Mouse (Mus musculus) limb, embryonic 15.5 days (tissue): Measurements from ENCODE around the gene Pank2. TPM values are rescaled to one million over a fixed set of nuclear protein-coding genes. Genes with fewer than 3 reads are reported as not detected.

Experiments
- ATAC-seq: fragments of 200-750 bp; cut with Nextera tagmentation; 2 replicates; pipeline ENCODE4 v1.8.0; 2017; ENCODE audit warnings: low read depth, moderate TSS enrichment; ENCODE audit not compliant: insufficient number of reproducible peaks, low FRiP score, low TSS enrichment
- H3K27ac ChIP-seq: fragments of 300-500 bp; sonication (generic); 2 replicates; pipeline ENCODE4 v1.5.1; 2015; ENCODE audit warnings: moderate library complexity, mild to moderate bottlenecking, inconsistent platforms
- H3K27me3 ChIP-seq: fragments of 300-500 bp; sonication (generic); 2 replicates; pipeline ENCODE4 v1.6.1; 2015; ENCODE audit warnings: inconsistent platforms
- H3K36me3 ChIP-seq: fragments of 300-500 bp; sonication (generic); 2 replicates; pipeline ENCODE4 v1.6.1; 2015; ENCODE audit warnings: inconsistent platforms
- H3K4me1 ChIP-seq: fragments of 300-500 bp; sonication (generic); 2 replicates; pipeline ENCODE4 v1.6.1; 2015; ENCODE audit warnings: inconsistent platforms
- H3K4me2 ChIP-seq: fragments of 300-500 bp; sonication (generic); 2 replicates; pipeline ENCODE4 v1.6.1; 2015; ENCODE audit warnings: mild to moderate bottlenecking, inconsistent platforms
- H3K4me3 ChIP-seq: fragments of 300-500 bp; sonication (generic); 2 replicates; pipeline ENCODE4 v1.5.1; 2015; ENCODE audit warnings: mild to moderate bottlenecking, inconsistent platforms
- H3K9ac ChIP-seq: fragments of 300-500 bp; sonication (generic); 2 replicates; pipeline ENCODE4 v1.6.1; 2015; ENCODE audit warnings: inconsistent platforms
- H3K9me3 ChIP-seq: fragments of 300-500 bp; sonication (generic); 2 replicates; pipeline ENCODE4 v1.6.1; 2016; ENCODE audit warnings: inconsistent platforms
- WGBS: fragments of 180-500 bp; shearing (Covaris S2); methylation state at CpG from one replicate; pipeline ENCODE4 v1.1.7; 2015; 5-methylcytosine and 5-hydroxymethylcytosine counted together
- polyA plus RNA-seq: library from polyadenylated mRNA; unstranded; fragments of >200 nt; fragmentation: Nextera tagmentation; extraction: Ambion mirVana; gene quantifications from 2 replicates; pipeline ENCODE4 v1.2.1, GENCODE M21; 2015

Gene Pank2
- polyA plus RNA-seq, 1 experiment from 2014 or later: 34.8 TPM

- H3K27me3 ChIP-seq: no peaks in the 10 kb centered on the region
- peaks cover under 1% of the 10 kb centered on the region; the same call in 1 of the 2 replicates for H3K36me3 ChIP-seq
- H3K4me2 ChIP-seq: peak within 1 kb of the TSS; percentile 81
- peak within 1 kb of the TSS; percentile 61 for H3K9ac ChIP-seq
- H3K4me1 ChIP-seq: peaks cover 18% of the 10 kb centered on the region
- peak within 1 kb of the TSS; percentile 54 for H3K4me3 ChIP-seq
- H3K9me3 ChIP-seq: no peaks in the 10 kb centered on the region
- peak; percentile 99 for ATAC-seq
- 9% methylated on average over 29 of the region's 29 CpGs for WGBS
- H3K27ac ChIP-seq: peak within 1 kb of the TSS; percentile 63
Measured at GRCm38 (mm10) chr2:131233307-131234126, 28.8 kb upstream of the Pank2 start, which contains the start of gene Mavs. Mavs (plus strand) TSS chr2:131234063.

GRCm38 (mm10) chr2:131234127-131234650 lies 28.1 kb upstream of the Pank2 start:
- Histone ChIP-seq H3K36me3 (peaks cover 7% of the 10 kb centered on the region), H3K4me1 (peaks cover 18% of the 10 kb centered on the region), H3K4me2 (peak overlapping the region; percentile 81), H3K9ac (peak overlapping the region; percentile 61), H3K9me3 (no peaks in the 10 kb centered on the region), H3K27ac (peak overlapping the region; percentile 43), H3K27me3 (no peaks in the 10 kb centered on the region), H3K4me3 (peak overlapping the region; percentile 54)
- 12% methylated on average over 28 of the region's 28 CpGs for WGBS
- ATAC-seq: no peak

- Histone ChIP-seq H3K9me3 (no peaks in the 10 kb centered on the region), H3K4me3 (peak overlapping the region; percentile 54), H3K27ac (no peak overlapping the region), H3K27me3 (no peaks in the 10 kb centered on the region), H3K9ac (no peak overlapping the region), H3K4me2 (peak overlapping the region; percentile 81), H3K36me3 (peaks cover 14% of the 10 kb centered on the region), H3K4me1 (peaks cover 18% of the 10 kb centered on the region)
- 65% methylated on average over 7 of the region's 7 CpGs for WGBS
- no peak for ATAC-seq
Measured at GRCm38 (mm10) chr2:131234970-131235635, 27.2 kb upstream of the Pank2 start.

GRCm38 (mm10) chr2:131242180-131242579 lies 20.1 kb upstream of the Pank2 start:
- Histone ChIP-seq H3K4me2 (no peak overlapping the region), H3K36me3 (peaks cover 84% of the 10 kb centered on the region), H3K9ac (no peak overlapping the region), H3K9me3 (no peaks in the 10 kb centered on the region), H3K4me1 (no peaks in the 10 kb centered on the region), H3K4me3 (no peak overlapping the region), H3K27me3 (no peaks in the 10 kb centered on the region), H3K27ac (no peak overlapping the region)
- no peak for ATAC-seq

GRCm38 (mm10) chr2:131242929-131243328 lies 19.4 kb upstream of the Pank2 start:
- no peak for ATAC-seq
- Histone ChIP-seq H3K27me3 (no peaks in the 10 kb centered on the region), H3K27ac (no peak overlapping the region), H3K9ac (no peak overlapping the region), H3K4me1 (no peaks in the 10 kb centered on the region), H3K4me3 (no peak overlapping the region), H3K4me2 (no peak overlapping the region), H3K9me3 (no peaks in the 10 kb centered on the region), H3K36me3 (peaks cover 91% of the 10 kb centered on the region)
- WGBS: 83% methylated on average over 7 of the region's 7 CpGs

- no peak for ATAC-seq
- Histone ChIP-seq H3K4me1 (peaks cover 9% of the 10 kb centered on the region), H3K36me3 (peaks cover 3% of the 10 kb centered on the region; the same call in 1 of the 2 replicates), H3K27ac (peak overlapping the region; percentile 14; the same call in 1 of the 2 replicates), H3K4me3 (no peak overlapping the region), H3K27me3 (no peaks in the 10 kb centered on the region), H3K4me2 (no peak overlapping the region), H3K9ac (no peak overlapping the region), H3K9me3 (no peaks in the 10 kb centered on the region)
- 14% methylated on average over 7 of the region's 7 CpGs for WGBS
Measured at GRCm38 (mm10) chr2:131253681-131254328, 8.5 kb upstream of the Pank2 start.

- Histone ChIP-seq H3K36me3 (no peaks in the 10 kb centered on the region), H3K27ac (peak overlapping the region; percentile 14; the same call in 1 of the 2 replicates), H3K9ac (no peak overlapping the region), H3K27me3 (no peaks in the 10 kb centered on the region), H3K4me2 (no peak overlapping the region), H3K9me3 (no peaks in the 10 kb centered on the region), H3K4me3 (no peak overlapping the region), H3K4me1 (peaks cover 9% of the 10 kb centered on the region)
- 27% methylated on average over 2 of the region's 2 CpGs for WGBS
- no peak for ATAC-seq
Measured at GRCm38 (mm10) chr2:131254329-131254713, 8.0 kb upstream of the Pank2 start.

GRCm38 (mm10) chr2:131255738-131256137 lies 6.6 kb upstream of the Pank2 start:
- no peak for ATAC-seq
- H3K4me3 ChIP-seq: no peak overlapping the region

GRCm38 (mm10) chr2:131258693-131259092 lies 3.6 kb upstream of the Pank2 start:
- Histone ChIP-seq H3K4me2 (no peak overlapping the region), H3K9me3 (no peaks in the 10 kb centered on the region), H3K4me3 (no peak overlapping the region), H3K27ac (no peak overlapping the region), H3K9ac (no peak overlapping the region), H3K4me1 (peaks cover 17% of the 10 kb centered on the region), H3K27me3 (no peaks in the 10 kb centered on the region), H3K36me3 (no peaks in the 10 kb centered on the region)
- 60% methylated on average over 8 of the region's 8 CpGs for WGBS
- ATAC-seq: no peak

More at GRCm38 (mm10) chr2:131255738-131256137, 6.6 kb upstream of the Pank2 start:
- no peak overlapping the region for H3K27ac ChIP-seq
- WGBS: 56% methylated on average over 3 of the region's 3 CpGs
- H3K9ac ChIP-seq: no peak overlapping the region
- no peaks in the 10 kb centered on the region for H3K9me3 ChIP-seq
- peaks cover 11% of the 10 kb centered on the region for H3K4me1 ChIP-seq
- no peaks in the 10 kb centered on the region for H3K36me3 ChIP-seq
- H3K27me3 ChIP-seq: no peaks in the 10 kb centered on the region
- no peak overlapping the region for H3K4me2 ChIP-seq

GRCm38 (mm10) chr2:131260544-131261307 lies 1.6 kb upstream of the Pank2 start:
- H3K36me3 ChIP-seq: no peaks in the 10 kb centered on the region
- H3K27ac ChIP-seq: no peak overlapping the region
- H3K4me1 ChIP-seq: peaks cover 22% of the 10 kb centered on the region
- no peak overlapping the region for H3K4me3 ChIP-seq
- H3K9me3 ChIP-seq: no peaks in the 10 kb centered on the region
- no peak overlapping the region for H3K9ac ChIP-seq
- no peak overlapping the region for H3K4me2 ChIP-seq
- no peaks in the 10 kb centered on the region for H3K27me3 ChIP-seq
- no peak for ATAC-seq
- 57% methylated on average over 9 of the region's 9 CpGs for WGBS
